Mouse (Mus musculus): Measurements from ENCODE around the gene Med16. TPM values are rescaled to one million over a fixed set of nuclear protein-coding genes. Genes with fewer than 3 reads are reported as not detected.
"Not testable (repeated sequence)": the region's sequence is repeated elsewhere in the genome, so short reads cannot be mapped to it uniquely, and the experiment has no call there.

Gene Med16
- total RNA-seq, 4 experiments from 2014 or later: 50.4 to 61.2 (median 57.1) TPM

DNA sequence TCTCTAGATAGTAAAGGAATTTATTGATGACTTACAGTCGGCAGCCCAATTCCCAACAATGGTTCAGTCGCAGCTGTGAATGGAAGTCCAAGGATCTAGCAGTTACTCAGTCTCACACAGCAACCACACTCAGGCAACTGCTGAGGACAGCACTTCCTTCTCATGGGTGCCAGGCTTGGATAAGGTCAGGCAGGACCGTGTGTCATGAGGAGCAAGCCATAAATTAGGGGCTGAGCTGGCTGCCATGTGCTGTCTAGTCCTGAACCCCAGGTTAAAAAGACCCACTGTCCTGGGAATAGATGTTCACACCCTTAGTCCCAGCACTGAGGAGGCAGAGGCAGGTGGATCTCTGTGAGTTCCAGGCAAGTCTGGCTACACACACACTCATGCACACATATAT lies 23.8 kb downstream of the Med16 start:
- not testable (repeated sequence) for DNase-seq (ENCODE audit: low spot score in 2 of 2)

DNA sequence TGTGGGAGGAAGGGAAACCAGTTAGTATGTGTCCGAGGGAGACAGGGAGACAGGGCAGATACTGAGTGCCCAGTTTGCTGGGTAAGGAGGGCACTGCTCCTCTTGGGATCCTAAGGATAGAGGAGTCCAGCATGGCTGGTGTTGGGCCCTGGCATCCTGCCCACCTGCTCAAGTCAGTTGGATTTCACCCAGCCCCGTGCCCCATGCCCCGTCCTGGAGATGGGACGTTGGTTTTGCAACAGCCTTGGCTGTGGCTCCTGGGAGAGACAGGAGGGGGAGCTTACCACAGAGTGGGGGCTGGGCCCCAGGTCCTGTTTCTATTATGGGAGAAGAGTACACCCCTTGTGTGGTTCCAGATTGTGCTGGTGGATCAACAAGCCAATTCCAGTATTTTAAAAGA lies 24.3 kb downstream of the Med16 start:
- no peak for DNase-seq (ENCODE audit: low spot score in 2 of 2)

DNA sequence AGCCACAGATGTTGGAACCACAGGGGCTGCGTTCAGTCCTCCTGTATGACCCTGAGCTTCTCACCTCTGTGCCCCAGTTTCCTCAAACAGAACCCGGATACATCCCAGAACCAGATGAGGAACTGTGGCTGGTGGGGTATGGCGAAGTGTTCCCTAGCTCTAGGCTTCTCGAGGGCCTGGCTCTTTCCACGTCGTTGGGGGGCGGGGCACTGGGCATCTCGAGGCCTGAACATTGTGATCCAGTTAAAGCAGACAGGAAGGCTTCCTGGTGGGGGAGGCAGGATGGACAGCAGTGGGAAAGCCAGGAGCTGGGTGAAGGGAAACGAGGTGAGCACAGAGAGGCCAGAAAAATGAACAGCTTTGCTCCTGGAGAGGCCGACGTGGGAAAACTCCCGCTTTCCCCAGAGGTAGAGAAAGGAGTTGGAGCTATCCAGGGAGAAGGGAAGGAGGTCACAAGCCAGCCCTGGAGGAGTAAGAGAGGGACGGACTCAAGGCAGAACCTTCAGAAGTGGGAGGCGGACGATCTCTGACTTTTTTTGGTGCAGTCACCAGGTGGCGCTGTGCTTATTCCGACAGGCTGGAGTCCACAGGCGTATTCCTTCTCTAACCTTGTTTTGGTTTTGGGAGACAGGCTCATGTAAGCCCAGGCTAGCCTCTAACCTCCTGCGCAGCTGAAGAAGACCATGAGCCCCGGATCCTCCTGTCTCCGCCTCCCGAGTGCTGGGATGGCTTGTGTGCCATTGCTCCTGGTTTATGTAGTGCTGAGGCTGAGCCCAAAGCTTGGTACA lies 25.2 kb downstream of the Med16 start:
- DNase-seq (ENCODE audit: low spot score in 2 of 2): peak in 1 of 2 experiments; percentile 80

DNA sequence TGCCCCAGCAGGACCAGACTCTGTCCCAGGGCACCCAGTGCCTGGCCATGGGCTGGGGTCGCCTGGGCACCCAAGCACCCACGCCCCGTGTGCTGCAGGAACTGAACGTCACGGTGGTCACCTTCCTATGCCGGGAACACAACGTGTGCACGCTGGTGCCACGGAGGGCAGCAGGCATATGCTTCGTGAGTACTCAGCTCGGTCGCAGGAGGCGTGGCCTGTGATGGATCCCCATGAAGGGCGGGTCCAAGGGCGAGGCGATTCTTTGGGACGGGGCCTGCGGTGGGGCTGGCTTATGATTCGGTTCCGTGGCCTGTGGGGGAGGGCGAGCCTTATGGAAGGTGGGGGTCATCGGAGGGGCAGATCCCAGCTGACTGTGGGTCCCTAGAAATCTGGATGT lies 26.7 kb downstream of the Med16 start:
- no peak for DNase-seq (ENCODE audit: low spot score in 2 of 2)

DNA sequence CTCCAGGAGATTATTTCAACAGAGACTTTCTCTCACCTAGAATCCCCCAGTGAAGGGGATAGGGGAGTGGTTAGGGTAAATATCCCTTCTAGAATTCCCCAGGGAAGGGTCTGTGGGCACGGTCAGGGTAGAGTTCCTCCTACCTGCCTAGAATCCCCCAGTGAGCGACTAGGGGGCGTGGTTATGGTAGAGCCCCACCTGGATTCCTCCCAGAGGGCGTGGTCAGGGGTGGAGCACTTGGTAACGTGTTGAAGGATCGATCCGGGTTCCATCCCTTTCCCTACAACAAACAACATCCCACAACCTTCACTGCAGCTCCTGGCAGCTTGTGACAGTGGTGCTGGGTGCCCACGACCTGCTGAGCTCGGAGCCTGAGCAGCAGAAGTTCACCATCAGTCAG lies 28.0 kb downstream of the Med16 start:
- no peak for DNase-seq (ENCODE audit: low spot score in 2 of 2)

DNA sequence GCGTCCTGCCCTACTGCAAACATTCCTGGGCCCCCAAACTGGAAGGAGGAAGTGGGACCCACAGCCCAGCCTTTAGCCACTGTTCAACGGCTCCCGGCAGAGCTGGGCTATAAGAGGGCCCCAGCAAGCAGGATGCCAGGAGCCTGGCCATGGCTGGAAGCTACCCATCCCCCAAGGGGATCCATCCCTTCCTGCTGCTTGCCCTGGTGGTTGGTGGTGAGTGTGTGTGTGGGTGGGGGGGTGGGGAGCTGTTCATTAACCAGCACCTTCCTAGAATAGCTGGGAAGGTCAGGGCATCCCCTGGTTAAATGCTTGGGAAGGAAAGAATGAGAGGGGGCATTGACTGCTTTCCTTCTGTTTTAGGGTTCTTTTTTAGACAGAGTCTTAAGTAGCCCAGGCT lies 29.2 kb downstream of the Med16 start:
- no peak for DNase-seq (ENCODE audit: low spot score in 2 of 2)

DNA sequence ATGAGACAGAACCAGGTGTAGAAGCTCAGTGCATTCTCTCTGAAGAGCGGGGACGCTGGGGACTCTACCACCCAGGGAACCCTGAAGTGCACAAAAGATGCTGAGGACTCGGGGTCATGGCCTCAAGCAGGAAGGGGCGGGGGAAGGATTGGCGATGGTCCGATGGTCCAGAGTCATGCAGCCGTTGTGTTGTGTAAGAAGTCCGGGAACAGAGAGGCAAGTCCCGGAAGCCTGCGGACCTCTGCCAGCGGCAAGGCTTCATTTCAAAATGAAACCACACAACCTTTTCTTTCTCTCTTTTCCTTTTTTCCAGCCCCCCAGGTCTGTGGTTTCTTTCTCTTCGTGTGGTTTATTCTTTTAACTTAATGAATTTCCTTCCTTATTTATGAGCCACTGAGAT lies 31.0 kb downstream of the Med16 start:
- no peak for DNase-seq (ENCODE audit: low spot score in 2 of 2)

DNA sequence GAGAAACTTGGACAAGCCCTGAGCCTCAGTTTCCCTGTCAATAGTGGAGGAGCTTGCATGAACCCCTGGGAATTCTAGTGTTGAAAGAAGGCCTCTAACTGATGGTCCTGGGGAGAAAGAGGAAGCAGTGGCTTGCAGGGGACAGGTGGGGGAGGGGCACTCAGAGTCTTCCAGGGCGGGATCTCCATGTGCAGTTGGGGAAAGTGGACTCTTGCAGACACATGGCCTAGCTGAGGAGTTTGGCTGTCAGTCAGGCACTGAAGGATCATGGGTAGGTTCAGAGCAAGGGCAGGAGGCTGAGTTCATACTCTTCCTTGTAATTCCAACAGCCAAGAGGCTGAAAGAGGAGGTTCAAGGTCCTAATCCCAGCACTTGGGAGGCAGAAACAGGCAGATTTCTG lies 31.5 kb downstream of the Med16 start:
- no peak for DNase-seq (ENCODE audit: low spot score in 2 of 2)

DNA sequence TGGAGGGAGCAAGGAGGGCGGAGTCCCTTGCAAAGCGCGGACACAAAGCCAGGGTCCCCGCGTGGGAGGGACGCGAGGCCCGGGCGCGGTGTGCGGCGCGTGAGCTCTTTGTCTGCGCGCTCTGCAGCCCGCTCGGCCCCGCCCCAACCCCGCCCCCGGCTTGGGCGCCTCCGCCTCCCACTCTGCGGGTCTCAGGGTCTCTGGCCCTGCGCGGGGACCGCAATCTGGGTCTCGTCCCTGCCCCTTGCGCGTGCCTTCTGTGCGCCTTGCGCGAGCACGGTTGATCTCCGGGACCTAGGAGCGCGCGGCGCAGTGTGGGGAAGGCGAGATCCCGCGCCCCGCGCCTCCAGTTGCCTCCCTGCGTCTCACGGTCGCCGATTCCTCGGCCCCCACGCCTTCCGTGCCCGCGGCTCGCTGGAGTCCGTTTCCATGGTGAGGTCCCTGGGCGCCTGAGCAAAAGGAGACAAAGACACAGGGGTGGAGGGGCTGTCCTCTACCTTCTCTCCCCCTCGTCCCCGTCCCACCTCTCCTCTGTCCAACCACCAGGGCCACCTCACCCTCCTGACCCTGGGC lies 34.3 kb downstream of the Med16 start, which contains the start of the genes Prtn3 and Plppr3:
Prtn3 (plus strand) TSS at position 187 of the 573 bp plus-strand sequence.
Plppr3 (minus strand) TSS at position 345 of the 573 bp plus-strand sequence.
- DNase-seq (ENCODE audit: low spot score in 2 of 2): peak in 1 of 2 experiments; percentile 21

DNA sequence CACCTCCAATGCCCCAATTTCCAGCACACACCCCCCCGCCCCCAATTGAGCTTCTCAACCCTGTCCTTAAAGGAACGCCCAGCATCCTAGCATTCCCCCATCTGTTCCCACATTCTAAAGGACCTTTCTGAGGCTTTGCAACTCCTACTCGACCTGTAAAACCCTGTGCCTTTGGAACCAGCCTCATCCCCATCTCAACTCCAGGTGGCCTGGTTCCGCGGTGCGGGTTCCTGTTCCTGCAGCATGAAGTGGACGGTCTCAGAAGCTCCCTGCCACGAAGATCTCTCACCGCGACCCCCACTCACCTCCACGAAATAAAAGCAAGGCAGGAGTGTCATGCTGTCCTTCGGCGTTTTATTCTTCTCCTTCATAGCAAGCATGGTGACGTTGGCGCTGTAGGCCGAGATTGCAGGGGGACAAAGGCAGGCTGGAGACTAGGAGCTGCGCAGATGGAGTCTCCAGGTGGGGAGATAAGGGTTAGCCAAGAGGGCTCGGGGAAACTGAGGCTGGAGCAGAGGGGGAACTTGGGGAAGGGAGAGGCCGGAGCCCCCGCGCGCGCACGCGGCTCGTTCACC lies 34.9 kb downstream of the Med16 start:
- DNase-seq (ENCODE audit: low spot score in 2 of 2): no peak

DNA sequence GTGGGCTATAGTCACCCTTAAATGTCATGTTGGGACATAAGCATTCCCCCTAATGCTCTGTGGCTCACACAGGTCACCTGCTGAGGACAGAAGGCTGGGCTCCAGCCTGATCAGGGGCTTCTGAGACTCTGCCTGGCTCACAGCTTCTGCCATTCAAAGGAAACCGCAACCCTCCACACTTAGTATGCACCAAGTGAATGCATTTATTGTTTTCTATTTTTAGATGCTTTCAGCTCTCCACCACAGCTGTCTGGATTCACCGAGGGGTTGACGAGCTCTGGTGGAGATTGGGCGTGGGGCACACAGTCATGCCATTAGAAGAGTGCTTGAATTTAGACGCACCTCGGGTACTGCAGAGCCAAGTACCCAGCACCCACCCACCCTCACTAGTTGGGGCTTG lies 35.4 kb downstream of the Med16 start:
- no peak for DNase-seq (ENCODE audit: low spot score in 2 of 2)

DNA sequence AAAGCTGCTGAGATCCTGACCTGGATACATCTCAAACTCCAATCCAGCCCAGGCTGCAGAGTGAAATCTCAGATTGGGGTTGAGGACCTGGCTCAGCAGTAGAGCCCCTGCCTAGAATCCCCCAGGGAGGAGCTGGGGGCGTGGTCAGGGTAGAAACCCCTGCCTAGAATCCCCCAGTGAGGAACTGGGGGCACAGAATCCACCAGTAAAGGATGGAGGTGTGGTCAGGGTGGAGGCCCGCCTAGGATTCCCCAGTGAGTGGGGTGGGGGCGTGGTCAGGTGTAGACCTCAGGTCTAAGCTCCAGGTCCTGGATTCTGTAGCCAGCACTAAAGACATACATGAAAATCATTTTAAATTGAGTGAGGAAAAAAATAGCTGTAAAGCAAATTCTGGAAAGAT lies 35.9 kb downstream of the Med16 start:
- no peak for DNase-seq (ENCODE audit: low spot score in 2 of 2)

DNA sequence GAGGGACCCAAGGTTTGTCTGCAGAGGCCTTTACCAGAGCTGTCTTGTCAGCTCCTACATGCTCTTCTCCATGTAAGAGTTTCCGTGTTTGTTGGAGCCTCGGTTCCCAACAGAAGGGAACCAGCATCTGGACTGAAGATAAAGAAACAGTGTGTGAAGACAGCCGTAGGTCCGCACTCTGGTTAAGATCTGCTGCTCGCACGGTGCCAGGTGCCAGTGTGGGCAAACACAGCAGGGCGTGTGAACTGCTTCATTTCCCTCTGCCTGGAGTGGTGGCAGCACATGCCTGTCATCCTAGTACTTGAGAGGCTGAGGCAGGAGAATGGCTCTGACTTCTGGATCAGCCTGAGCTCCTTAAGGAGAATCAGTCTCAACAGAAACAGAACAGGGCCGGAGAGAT lies 36.9 kb downstream of the Med16 start:
- peak in 1 of 2 experiments; percentile 21 for DNase-seq (ENCODE audit: low spot score in 2 of 2)

DNA sequence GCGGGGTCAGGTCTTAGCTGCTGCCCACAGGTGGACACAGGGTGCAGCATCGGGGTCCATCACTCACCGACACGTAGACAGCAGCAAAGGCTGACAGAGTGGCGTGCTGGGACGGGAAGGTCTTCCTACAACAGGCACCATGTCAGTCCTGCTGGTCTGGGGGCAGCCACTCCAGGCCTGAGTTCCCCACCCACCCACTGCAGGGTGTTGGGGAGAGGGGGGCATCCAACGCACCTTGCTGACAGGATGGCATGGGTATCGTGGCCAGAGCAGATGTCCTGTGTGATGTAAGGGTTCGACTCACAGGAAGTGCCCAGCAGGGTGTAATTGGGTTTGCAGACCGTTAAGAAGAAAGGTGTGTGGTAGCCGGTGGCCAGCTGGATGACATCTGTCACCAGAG lies 42.1 kb downstream of the Med16 start:
- DNase-seq (ENCODE audit: low spot score in 2 of 2): no peak

DNA sequence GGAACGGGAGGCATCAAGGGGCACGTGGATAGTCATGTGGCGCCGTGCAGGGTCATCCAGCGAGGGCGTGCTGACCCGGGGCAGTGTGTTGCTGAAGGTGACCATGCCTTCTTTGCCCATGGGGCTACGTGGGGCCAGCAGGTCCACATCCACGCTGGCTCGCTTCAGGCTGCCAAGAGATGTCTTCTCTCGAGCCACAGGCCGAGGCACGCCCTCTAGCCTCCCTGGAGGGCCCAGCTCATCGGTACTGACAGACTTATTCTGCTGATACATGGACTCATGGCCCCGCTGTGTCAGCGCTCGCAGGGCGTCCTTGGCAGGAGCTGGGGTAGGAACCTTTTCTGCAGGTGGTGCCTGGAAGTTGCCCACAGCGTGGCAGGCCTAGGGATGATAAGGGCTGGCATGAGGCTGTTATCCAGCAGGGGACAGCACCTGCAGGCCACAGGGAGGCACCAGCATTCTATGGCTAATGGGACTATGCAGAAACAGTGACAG lies 42.9 kb downstream of the Med16 start:
- no peak for DNase-seq (ENCODE audit: low spot score in 2 of 2)

DNA sequence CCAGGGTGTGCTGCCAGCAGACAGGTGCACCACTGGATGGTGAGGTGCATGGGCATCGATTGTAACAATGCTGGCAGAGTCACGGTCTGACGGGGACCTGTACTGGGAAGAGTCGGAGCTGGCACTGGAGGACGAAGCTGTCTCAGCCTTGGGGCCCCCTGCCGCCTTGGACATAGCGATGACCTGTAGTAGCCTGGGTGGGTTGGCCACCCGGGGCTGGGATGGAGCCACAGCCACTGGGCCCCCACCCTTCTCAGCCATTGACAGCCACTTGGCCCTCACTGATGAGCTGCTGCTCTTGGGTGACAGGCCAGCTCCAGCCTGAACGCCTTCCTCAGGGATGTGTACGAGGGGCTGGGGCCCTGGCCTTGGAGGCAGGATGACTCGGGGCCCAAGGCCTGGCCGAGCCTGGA lies 43.5 kb downstream of the Med16 start:
- DNase-seq (ENCODE audit: low spot score in 2 of 2): no peak

DNA sequence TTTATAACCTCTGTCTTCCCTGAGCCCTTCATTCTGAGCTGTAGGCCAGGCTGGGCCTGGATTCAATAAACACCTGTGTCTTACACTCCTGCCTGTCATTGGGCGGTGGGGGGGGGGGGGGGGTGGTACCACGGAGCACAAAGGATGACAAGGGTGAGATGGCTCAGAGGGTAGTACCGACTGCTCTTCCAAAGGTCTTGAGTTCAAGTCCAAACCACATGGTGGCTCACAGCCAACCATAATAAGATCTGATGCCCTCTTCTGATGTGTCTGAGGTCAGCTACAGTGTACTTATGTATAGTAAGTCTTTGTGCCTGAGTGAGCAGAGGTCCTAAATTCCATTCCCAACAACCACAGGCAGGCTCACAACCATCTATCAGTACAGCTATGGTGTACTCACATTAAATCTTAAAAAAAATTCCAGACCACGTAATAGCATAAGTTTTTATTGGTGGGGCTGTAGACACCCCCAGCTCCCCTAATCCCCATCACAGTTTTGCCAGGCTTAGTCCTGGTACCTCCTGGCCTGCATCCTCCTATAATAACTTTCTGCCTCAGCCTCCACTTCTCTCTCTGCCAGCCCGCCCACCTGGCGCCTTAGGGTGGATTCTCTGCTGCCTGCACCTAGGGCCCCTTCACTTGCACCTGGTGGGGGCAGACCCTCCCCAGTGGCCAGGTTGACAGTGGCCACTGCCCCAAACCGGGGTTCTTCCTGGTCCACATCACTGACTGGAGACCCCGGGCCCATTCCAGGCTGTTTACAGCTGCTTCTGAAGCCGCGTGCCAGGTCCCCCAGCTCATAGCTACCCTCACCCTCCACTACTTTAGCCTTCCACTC lies 44.2 kb downstream of the Med16 start:
- no peak for DNase-seq (ENCODE audit: low spot score in 2 of 2)

DNA sequence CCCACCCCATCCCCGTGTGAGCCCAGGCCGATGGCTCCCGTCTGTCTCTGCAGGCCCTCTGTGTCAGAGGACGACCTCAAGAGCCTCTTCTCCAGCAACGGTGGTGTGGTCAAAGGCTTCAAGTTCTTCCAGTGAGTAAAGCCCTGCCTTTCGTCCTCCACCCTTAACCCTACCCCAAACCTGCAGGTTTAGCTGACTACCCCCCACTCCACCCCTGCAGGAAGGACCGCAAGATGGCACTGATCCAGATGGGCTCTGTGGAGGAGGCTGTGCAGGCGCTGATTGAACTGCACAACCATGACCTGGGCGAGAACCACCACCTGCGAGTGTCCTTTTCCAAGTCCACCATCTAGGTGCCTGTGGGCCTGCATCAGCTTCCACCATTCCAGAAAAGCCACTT lies 45.8 kb downstream of the Med16 start:
- no peak for DNase-seq (ENCODE audit: low spot score in 2 of 2)

DNA sequence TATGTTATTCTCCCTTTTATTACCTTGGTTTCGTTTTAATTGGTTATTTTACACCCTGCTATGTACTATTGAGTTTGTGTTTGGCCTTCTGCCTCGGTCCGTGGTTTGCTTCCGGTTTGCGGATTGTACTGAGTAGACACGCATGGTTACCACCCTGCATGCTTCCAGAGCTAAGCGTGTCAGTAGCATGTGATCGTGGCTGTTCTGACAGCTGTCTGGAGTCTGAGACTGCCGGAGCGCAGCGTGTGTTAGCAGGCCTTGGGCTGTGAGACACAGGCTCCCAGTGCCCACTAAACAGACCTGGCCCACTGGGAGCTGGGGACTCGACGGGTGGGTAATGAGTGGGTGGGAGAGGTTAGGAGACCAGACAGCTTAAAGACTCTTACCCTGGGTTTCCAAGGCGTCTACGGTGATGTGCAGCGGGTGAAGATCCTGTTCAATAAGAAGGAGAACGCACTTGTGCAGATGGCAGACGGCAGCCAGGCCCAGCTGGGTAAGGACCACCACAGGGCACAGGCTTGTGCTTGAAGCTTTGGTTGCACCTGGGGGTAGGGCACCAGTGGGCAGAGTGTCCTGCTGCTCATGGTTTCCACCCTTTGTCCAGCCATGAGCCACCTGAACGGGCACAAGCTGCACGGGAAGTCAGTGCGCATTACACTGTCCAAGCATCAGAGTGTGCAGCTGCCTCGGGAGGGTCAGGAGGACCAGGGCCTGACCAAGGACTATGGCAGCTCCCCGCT lies 46.5 kb downstream of the Med16 start:
- DNase-seq (ENCODE audit: low spot score in 2 of 2): no peak

DNA sequence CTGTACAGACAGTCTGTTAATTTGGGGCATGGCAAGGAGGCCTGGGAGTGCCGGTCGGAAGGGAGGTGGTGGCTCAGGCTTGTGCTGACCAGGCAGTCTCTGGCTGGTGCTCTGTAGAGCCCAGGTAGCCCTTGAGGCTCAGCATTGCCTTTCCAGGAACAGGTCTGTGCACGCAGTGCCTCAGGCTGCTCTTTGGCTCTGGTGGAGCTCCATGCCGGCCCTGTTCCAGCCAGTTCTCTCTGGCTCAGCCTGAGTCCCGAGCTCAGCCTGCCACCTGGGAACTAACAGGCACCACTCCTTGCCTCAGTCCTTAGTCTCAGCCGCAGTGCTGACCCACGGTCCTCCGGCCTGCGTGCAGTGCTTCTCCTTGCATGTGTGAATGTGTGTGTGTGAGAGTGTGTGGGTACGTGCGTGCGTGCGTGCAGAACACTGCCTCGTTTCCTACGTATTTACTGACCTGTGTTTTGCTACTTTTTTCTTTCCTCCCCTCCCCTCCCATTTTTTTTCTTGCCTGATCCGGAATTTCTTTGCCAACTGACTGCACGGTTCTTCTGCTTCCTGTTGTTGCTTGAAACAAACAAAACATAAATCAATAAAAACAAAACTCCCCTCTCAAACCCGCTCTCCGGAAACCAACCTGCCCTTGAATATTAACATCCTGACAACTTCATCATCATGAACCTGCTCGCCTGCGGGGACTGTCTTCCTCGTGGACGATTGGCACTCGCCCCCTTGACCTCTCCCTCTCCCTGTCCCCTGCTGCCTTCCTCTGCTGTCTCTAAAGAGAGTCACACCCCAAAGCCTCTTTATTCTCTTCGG lies 47.3 kb downstream of the Med16 start:
- DNase-seq (ENCODE audit: low spot score in 2 of 2): no peak

All from layer of hippocampus, adult 8-10 months (tissue).